38 mouse cellular contexts compared by ENCODE assay signal in the genomic region with DNA sequence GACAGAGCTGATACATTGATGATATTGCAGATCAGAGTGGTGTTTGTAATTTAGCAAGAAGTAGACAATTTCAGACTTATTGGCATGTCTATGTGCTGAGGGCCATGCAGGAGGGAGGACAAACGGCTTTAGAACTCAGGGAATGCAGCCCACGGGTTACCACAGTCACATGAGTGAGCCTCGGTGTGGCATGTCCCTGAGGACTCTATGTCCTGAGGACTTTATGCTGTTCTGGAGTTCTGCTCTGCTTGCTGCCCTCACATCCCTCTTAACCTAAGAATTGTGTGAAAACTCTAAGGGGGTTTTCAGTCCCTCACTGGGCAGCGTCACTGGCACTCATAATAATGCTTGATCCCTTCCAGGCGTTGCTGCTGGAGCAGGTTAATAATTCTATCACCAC. TPM values are rescaled to one million over a fixed set of nuclear protein-coding genes. Genes with fewer than 3 reads are reported as not detected.
"Had no signal": no experiment of that assay in that cellular context is flagged by ENCODE, and none has a peak within 500 bp of the region (broad histone marks: within the 10 kb centered on the region; RNA-seq: fewer than 3 reads in every experiment).

No protein-coding gene starts in this region.

- H3K9ac ChIP-seq: heart, embryonic 15.5 days; hindbrain, embryonic 12.5 days; hindbrain, embryonic 14.5 days; intestine, embryonic 15.5 days; limb, embryonic 12.5 days; liver, embryonic 13.5 days; liver, embryonic 15.5 days; liver, postnatal 0 days had no signal

- ATAC-seq: hindbrain, embryonic 16.5 days; inflammation-experienced regulatory T-cells, adult 6 months; intestine, embryonic 15.5 days; intestine, postnatal 0 days; liver, postnatal 0 days had no signal

- H3K4me2 ChIP-seq: heart, embryonic 11.5 days; heart, embryonic 15.5 days; hindbrain, embryonic 12.5 days; hindbrain, embryonic 14.5 days; intestine, embryonic 15.5 days; limb, embryonic 12.5 days; liver, embryonic 11.5 days; liver, embryonic 13.5 days; liver, embryonic 15.5 days had no signal

- DNase-seq: gastrocnemius, adult 2 months; gastrocnemius, postnatal 10 days; gastrocnemius, postnatal 25 days; heart, postnatal 10 days; heart, postnatal 4 days; kidney, adult 18-20 months; kidney, adult 8-10 months; kidney, postnatal 25 days; kidney, postnatal 4 days; liver; liver, embryonic 13.5 days; liver, postnatal 0 days had no signal

- H3K27ac ChIP-seq: gastrocnemius, adult 2 months; heart, embryonic 15.5 days; hindbrain, embryonic 10.5 days; hindbrain, embryonic 12.5 days; hindbrain, embryonic 14.5 days; intestine, embryonic 15.5 days; layer of hippocampus, adult 2 months; left cerebral cortex, adult 2 months; limb, embryonic 10.5 days; limb, embryonic 12.5 days; liver, embryonic 13.5 days; liver, embryonic 15.5 days had no signal

- H3K9me3 ChIP-seq: heart, embryonic 15.5 days; hindbrain, embryonic 10.5 days; hindbrain, embryonic 12.5 days; intestine, embryonic 15.5 days; limb, embryonic 10.5 days; limb, embryonic 12.5 days; liver, embryonic 13.5 days; liver, embryonic 15.5 days had no signal

- H3K4me1 ChIP-seq: heart, embryonic 15.5 days; hindbrain, embryonic 10.5 days; hindbrain, embryonic 12.5 days; intestine, embryonic 15.5 days; limb, embryonic 12.5 days; liver, embryonic 13.5 days; liver, embryonic 15.5 days had no signal

- H3K27me3 ChIP-seq: heart, embryonic 15.5 days; hindbrain, embryonic 12.5 days; intestine, embryonic 15.5 days; limb, embryonic 12.5 days; liver, embryonic 13.5 days; liver, embryonic 15.5 days had no signal

- H3K4me3 ChIP-seq: gastrocnemius, adult 2 months; heart, embryonic 15.5 days; hindbrain, embryonic 10.5 days; hindbrain, embryonic 12.5 days; intestine, embryonic 15.5 days; layer of hippocampus, adult 2 months; left cerebral cortex, adult 2 months; limb, embryonic 10.5 days; limb, embryonic 12.5 days; liver, embryonic 13.5 days; liver, embryonic 15.5 days had no signal

RNA-seq across cellular contexts. Expression of a gene that starts 8.8 kb away (rescaled TPM):
- total RNA-seq: gastrocnemius, adult 2 months; gastrocnemius, postnatal 10 days; gastrocnemius, postnatal 25 days; gastrocnemius, postnatal 4 days; granulocyte monocyte progenitor cell, adult 5-6 weeks; heart, postnatal 10 days; heart, postnatal 25 days; heart, postnatal 4 days; layer of hippocampus, adult 2 months; layer of hippocampus, postnatal 10 days; layer of hippocampus, postnatal 25 days; left cerebral cortex, adult 2 months; left cerebral cortex, postnatal 14 days; left cerebral cortex, postnatal 36 days had no signal
- polyA plus RNA-seq: intestine, postnatal 0 days had no signal

RNA-seq across cellular contexts. Expression of a gene that starts 15.4 kb away (rescaled TPM):
- total RNA-seq: gastrocnemius, adult 2 months; gastrocnemius, postnatal 10 days; gastrocnemius, postnatal 25 days; gastrocnemius, postnatal 4 days; granulocyte monocyte progenitor cell, adult 5-6 weeks; heart, postnatal 10 days; heart, postnatal 25 days; heart, postnatal 4 days; layer of hippocampus, adult 2 months; layer of hippocampus, postnatal 10 days; layer of hippocampus, postnatal 25 days; left cerebral cortex, adult 2 months; left cerebral cortex, postnatal 14 days; left cerebral cortex, postnatal 36 days had no signal
- polyA plus RNA-seq: frontal cortex, adult 2 months; inflammation-experienced regulatory T-cells, adult 6 months; intestine, embryonic 15.5 days; kidney, embryonic 14.5 days; kidney, embryonic 16.5 days; limb, embryonic 12.5 days had no signal

RNA-seq across cellular contexts. Expression of a gene that starts 26.7 kb away (rescaled TPM):
- total RNA-seq: gastrocnemius, adult 2 months; gastrocnemius, postnatal 10 days; gastrocnemius, postnatal 25 days; gastrocnemius, postnatal 4 days; granulocyte monocyte progenitor cell, adult 5-6 weeks; heart, postnatal 10 days; heart, postnatal 25 days; heart, postnatal 4 days; layer of hippocampus, adult 2 months; layer of hippocampus, postnatal 10 days; layer of hippocampus, postnatal 25 days; left cerebral cortex, adult 2 months; left cerebral cortex, postnatal 14 days; left cerebral cortex, postnatal 36 days had no signal
- polyA plus RNA-seq: heart, embryonic 11.5 days; inflammation-experienced regulatory T-cells, adult 6 months; intestine, postnatal 0 days; kidney, embryonic 14.5 days; kidney, embryonic 16.5 days; limb, embryonic 14.5 days; liver, embryonic 13.5 days; liver, embryonic 15.5 days; liver, postnatal 0 days had no signal
